9 mouse cellular contexts compared by ENCODE assay signal in the genomic region with DNA sequence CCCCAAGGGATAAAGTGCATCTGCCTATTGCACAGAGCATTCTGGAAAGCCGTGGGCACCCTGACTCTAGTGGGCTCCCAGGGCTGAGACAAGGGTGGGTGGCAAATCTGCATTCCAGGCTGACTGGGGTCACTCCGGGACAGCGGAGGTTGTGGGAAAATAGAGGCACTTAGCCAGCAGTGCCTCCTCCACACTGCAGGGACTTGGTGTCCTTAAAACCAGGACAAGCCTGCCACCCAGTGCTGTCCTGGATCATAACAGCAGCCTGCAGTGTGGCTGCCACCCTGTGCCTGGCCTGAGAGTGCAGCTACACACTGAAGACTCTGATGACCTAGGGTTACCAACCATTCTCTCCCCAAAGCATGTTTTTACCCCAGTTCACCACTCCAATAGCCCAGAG. TPM values are rescaled to one million over a fixed set of nuclear protein-coding genes. Genes with fewer than 3 reads are reported as not detected.
DNase-seq lines count a peak whose midpoint lies in the region; ATAC-seq lines count a peak whose summit lies in the region.
"Had no signal": no experiment of that assay in that cellular context is flagged by ENCODE, and none has a peak within 500 bp of the region (broad histone marks: within the 10 kb centered on the region; RNA-seq: fewer than 3 reads in every experiment).

No protein-coding gene starts in this region.

- no peaks in the 10 kb centered on the region for H3K9me3 ChIP-seq in forebrain, embryonic 14.5 days (replicated peaks; ENCODE audit: control insufficient read depth, low read length)
- no peaks in the 10 kb centered on the region for H3K9me3 ChIP-seq in forebrain, embryonic 11.5 days (ENCODE audit: control insufficient read depth, low read length)
- no peaks in the 10 kb centered on the region for H3K9me3 ChIP-seq in kidney, embryonic 14.5 days (ENCODE audit: control insufficient read depth, low read length)
- H3K9me3 ChIP-seq: liver, embryonic 13.5 days had no signal

- intact Hi-C loops in left cerebral cortex, postnatal 4 days (cut with DNase I): loop anchor here (2.0 to 5.0 kb wide), 2 partner anchors 316 to 439 kb away; a partner anchor contains a TSS

- no peaks in the 10 kb centered on the region for H3K4me1 ChIP-seq in forebrain, embryonic 14.5 days (ENCODE audit: control insufficient read depth, insufficient read depth, low read length)
- H3K4me1 ChIP-seq in forebrain, embryonic 11.5 days (replicated peaks; ENCODE audit: control insufficient read depth, insufficient read depth, low read length): no peaks in the 10 kb centered on the region
- no peaks in the 10 kb centered on the region for H3K4me1 ChIP-seq in kidney, embryonic 14.5 days (ENCODE audit: control insufficient read depth, insufficient read depth, low read length)
- H3K4me1 ChIP-seq: liver, embryonic 13.5 days had no signal

- 52% methylated on average over 3 of the region's 3 CpGs for WGBS in forebrain, embryonic 14.5 days
- 62% methylated on average over 3 of the region's 3 CpGs for WGBS in forebrain, embryonic 11.5 days
- 39% methylated on average over 3 of the region's 3 CpGs for WGBS in kidney, embryonic 14.5 days

- H3K4me3 ChIP-seq in forebrain, embryonic 14.5 days (ENCODE audit: low read depth, low read length): no peak overlapping the region
- H3K4me3 ChIP-seq in forebrain, embryonic 11.5 days (ENCODE audit: low read depth, low read length): no peak overlapping the region
- H3K4me3 ChIP-seq in kidney, embryonic 14.5 days (ENCODE audit: low read length): no peak overlapping the region
- H3K4me3 ChIP-seq: liver, embryonic 13.5 days had no signal

- ATAC-seq in forebrain, embryonic 14.5 days: peak; percentile 55; the same call in 1 of the 2 replicates
- ATAC-seq in forebrain, embryonic 11.5 days (replicated peaks; ENCODE audit: low FRiP score): no peak
- peak; percentile 66 for ATAC-seq in kidney, embryonic 14.5 days (ENCODE audit: low FRiP score, low TSS enrichment)

- H3K9ac ChIP-seq in forebrain, embryonic 14.5 days (ENCODE audit: low read length): no peak overlapping the region
- H3K9ac ChIP-seq in forebrain, embryonic 11.5 days (ENCODE audit: low read length): no peak overlapping the region
- H3K9ac ChIP-seq in kidney, embryonic 14.5 days (ENCODE audit: low read depth, low read length): no peak overlapping the region
- H3K9ac ChIP-seq: liver, embryonic 13.5 days had no signal

- peak; percentile 58 for DNase-seq in forebrain, embryonic 14.5 days (ENCODE audit: low spot score)
- DNase-seq in forebrain, embryonic 11.5 days (ENCODE audit: low spot score): no peak
- DNase-seq in A20 (ENCODE audit: low read depth, low spot score): peak; percentile 10
- peak; percentile 74 to 86 for DNase-seq in cerebellum, postnatal 25 days
- peak; percentile 63 for DNase-seq in left cerebral cortex, postnatal 4 days
- DNase-seq in testis, postnatal 14 days (ENCODE audit: low spot score): peak; percentile 41
- no peak for DNase-seq in urinary bladder, postnatal 25 days (ENCODE audit: low spot score)
- DNase-seq: liver, embryonic 13.5 days had no signal

- H3K4me2 ChIP-seq in forebrain, embryonic 14.5 days (ENCODE audit: low read length): no peak overlapping the region
- H3K4me2 ChIP-seq in forebrain, embryonic 11.5 days (ENCODE audit: low read depth, low read length, severe bottlenecking): no peak overlapping the region
- H3K4me2 ChIP-seq in kidney, embryonic 14.5 days (replicated peaks; ENCODE audit: low read depth, low read length): no peak overlapping the region
- H3K4me2 ChIP-seq: liver, embryonic 13.5 days had no signal

- H3K27ac ChIP-seq in forebrain, embryonic 14.5 days (ENCODE audit: low read depth, low read length): no peak overlapping the region
- no peak overlapping the region for H3K27ac ChIP-seq in forebrain, embryonic 11.5 days (ENCODE audit: low read depth, low read length)
- no peak overlapping the region for H3K27ac ChIP-seq in kidney, embryonic 14.5 days (ENCODE audit: low read depth, low read length)
- H3K27ac ChIP-seq: liver, embryonic 13.5 days had no signal

- no peaks in the 10 kb centered on the region for H3K27me3 ChIP-seq in forebrain, embryonic 14.5 days (replicated peaks; ENCODE audit: control insufficient read depth, insufficient read depth, low read length)
- no peaks in the 10 kb centered on the region for H3K27me3 ChIP-seq in forebrain, embryonic 11.5 days (ENCODE audit: control insufficient read depth, insufficient read depth, low read length)
- H3K27me3 ChIP-seq in kidney, embryonic 14.5 days (ENCODE audit: control insufficient read depth, insufficient read depth, low read length): no peaks in the 10 kb centered on the region
- H3K27me3 ChIP-seq: liver, embryonic 13.5 days had no signal

- H3K36me3 ChIP-seq in forebrain, embryonic 14.5 days (ENCODE audit: control insufficient read depth, insufficient read depth, low read length): no peaks in the 10 kb centered on the region
- H3K36me3 ChIP-seq in forebrain, embryonic 11.5 days (ENCODE audit: control insufficient read depth, insufficient read depth, low read length): no peaks in the 10 kb centered on the region
- no peaks in the 10 kb centered on the region for H3K36me3 ChIP-seq in kidney, embryonic 14.5 days (ENCODE audit: control insufficient read depth, insufficient read depth, low read length)
- H3K36me3 ChIP-seq: liver, embryonic 13.5 days had no signal

RNA-seq across cellular contexts. Expression of a gene that starts 34.1 kb away (rescaled TPM):
- polyA plus RNA-seq in forebrain, embryonic 14.5 days (2014; fragmentation: Nextera tagmentation; extraction: Ambion mirVana): 13.4 and 20.5 TPM in 2 replicates
- polyA plus RNA-seq in forebrain, embryonic 11.5 days (2014; fragmentation: Nextera tagmentation; extraction: Ambion mirVana): 2.4 and 2.5 TPM in 2 replicates
- polyA plus RNA-seq in kidney, embryonic 14.5 days (2014; fragmentation: Nextera tagmentation; extraction: Ambion mirVana): 0.29 and 0.47 TPM in 2 replicates
- 100 to 1,000 TPM; 204 to 209 TPM for total RNA-seq in left cerebral cortex, postnatal 4 days (2021)

RNA-seq across cellular contexts. Expression of a gene that starts 54.5 kb away (rescaled TPM):
- polyA plus RNA-seq in forebrain, embryonic 14.5 days (2014; fragmentation: Nextera tagmentation; extraction: Ambion mirVana): 8.1 and 11.6 TPM in 2 replicates
- 0.80 and 0.92 TPM in 2 replicates for polyA plus RNA-seq in forebrain, embryonic 11.5 days (2014; fragmentation: Nextera tagmentation; extraction: Ambion mirVana)
- polyA plus RNA-seq in kidney, embryonic 14.5 days (2014; fragmentation: Nextera tagmentation; extraction: Ambion mirVana): 0.11 TPM in 2 replicates
- 100 to 1,000 TPM; 131 to 148 TPM for total RNA-seq in left cerebral cortex, postnatal 4 days (2021)

Comparison
In these comparisons a context has a peak if more than half of its experiments do, and no peak if none do; other contexts are left out.
1. DNase-seq: peak in forebrain, embryonic 14.5 days (single experiment), A20 (single experiment), cerebellum, postnatal 25 days (2 of 2), left cerebral cortex, postnatal 4 days (single experiment) and testis, postnatal 14 days (single experiment); none in forebrain, embryonic 11.5 days (single experiment) and urinary bladder, postnatal 25 days (single experiment).